Mouse (Mus musculus) mature B cell (primary cell): ENCODE data around the gene Fam120a.

ENCODE experiments used
- in situ Hi-C: fragments of 300-500 bp; cut with MboI; formaldehyde crosslinking; loops from 2 replicates; pipeline ENCODE4 v1.14.3; 2019

Gene Fam120a

GRCm38 (mm10) chr13:48913141-48913540, 54.7 kb downstream of the Fam120a start:
- in situ Hi-C loops = no loop called here

GRCm38 (mm10) chr13:48911426-48911825, 56.4 kb downstream of the Fam120a start:
- in situ Hi-C loops = no loop called here

DNA sequence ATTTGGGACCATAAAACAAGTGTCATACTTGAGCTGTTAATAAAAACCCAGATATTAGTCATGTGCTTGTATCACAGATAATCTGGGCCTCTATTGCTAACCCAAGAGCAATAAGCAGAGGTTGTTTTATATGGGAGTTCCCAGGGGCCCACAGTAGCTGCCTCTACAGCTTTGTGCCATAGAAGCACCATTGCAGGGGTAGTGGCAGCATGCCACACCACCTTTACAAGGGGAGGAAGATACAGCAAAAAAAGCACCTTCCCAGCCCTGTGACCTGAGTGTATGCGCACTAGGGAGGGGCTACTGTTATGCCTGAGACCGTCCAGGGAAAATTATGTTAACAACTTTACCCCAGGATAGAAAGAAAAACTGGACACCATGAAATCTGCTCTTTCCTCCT, 62.4 kb downstream of the Fam120a start:
- in situ Hi-C loops = no loop called here

DNA sequence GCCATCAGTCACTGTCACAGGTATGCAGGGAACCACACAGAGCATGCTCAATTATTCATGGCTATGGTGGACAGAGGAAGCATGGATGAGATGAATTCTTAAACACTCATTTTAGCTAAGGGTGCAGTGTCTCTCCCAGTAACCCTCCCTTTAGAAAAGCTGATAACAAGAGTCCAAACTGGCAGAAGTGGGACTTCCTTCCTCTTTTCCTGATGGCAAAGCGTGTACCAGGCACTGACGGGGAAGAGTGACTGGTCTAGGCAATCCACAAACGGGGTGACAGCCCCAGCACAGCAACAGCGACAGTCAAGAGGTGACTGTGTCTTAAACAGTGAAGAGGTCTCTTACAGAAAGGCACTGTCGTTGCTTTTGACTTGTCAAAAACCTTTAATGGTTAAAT, 72.4 kb downstream of the Fam120a start:
- in situ Hi-C loops = no loop called here

- in situ Hi-C loops = no loop called here
Measured at GRCm38 (mm10) chr13:48890260-48890960, 77.4 kb downstream of the Fam120a start.

GRCm38 (mm10) chr13:48878534-48878933, 89.3 kb downstream of the Fam120a start:
- in situ Hi-C loops = no loop called here

GRCm38 (mm10) chr13:48877805-48878204, 90.0 kb downstream of the Fam120a start:
- in situ Hi-C loops = no loop called here

DNA sequence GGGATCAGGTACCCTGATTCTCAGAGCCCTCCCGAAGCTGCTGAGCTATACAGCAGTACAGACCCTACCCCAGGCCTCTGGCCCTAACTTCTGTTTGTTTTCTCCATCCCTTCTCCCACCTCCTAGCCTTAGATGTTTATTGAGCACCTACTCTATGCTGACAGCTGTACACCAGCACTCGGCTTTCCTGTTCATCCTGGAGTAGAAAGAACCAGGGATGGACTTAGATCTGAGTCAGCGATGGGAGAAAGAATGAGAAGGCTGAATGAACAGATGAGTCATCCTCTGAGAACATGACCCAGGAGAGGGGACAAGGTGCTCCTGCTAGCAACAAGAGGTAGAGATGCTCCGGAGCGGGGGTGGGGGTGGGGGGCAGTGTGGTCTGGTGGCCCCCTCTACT, 95.1 kb downstream of the Fam120a start:
- in situ Hi-C loops = no loop called here

DNA sequence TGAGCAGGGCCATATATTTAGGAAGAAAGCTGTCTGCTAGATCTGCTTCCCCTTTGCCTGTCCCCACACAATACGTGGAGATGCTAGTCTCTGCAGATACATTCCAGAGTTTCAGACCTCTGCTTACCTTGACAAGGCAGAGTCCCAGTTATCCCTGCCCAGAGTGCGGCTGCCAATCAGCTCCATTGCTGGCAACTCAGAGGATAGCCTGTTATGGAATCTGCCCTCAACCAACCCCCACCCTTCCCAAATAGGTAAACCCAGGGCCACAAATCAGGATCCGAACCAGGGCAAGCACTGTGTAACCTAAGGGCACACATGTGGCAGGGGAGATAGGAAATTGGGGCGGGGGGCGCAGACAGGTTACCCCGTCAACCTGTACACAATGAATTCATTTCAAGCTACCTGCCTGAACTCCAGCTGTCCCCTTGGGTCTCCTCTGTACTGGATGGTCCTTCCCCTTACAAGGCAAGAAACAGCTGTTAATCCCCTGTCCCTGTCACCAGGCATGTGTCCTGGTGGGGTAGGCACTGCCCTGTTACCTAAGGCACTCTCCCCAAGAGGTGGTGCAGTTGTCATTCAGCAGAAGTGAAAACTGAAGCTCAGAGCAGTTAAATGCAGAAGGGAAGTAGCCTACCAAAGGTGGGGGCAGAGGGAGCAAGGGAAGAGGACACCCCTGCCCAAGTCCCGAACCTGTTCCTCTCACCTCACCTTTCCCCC, 95.8 kb downstream of the Fam120a start:
- in situ Hi-C loops = no loop called here

- in situ Hi-C loops = no loop called here
Measured at GRCm38 (mm10) chr13:48870771-48871731, 96.8 kb downstream of the Fam120a start, which contains the start of gene Phf2. TSS of gene Phf2 (minus strand) at chr13:48871119.

GRCm38 (mm10) chr13:48869950-48870770, 97.7 kb downstream of the Fam120a start:
- in situ Hi-C loops = no loop called here

DNA sequence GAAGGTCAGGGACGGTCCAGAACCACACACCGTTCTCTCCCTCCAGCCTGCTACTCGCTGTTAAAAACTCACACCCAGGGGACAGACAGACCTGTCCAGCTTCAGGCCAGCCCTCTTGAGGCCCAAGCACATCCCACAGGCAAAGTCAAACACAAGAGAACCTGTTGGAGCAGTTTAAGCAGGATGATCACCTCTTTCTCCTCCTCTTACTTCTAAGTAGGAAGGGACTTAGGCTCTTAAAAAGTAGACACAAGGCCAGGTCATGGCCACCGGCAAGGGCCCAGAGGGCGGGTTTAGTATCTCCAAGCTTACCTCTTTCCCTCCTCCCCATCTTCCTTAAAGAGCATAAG, 98.2 kb downstream of the Fam120a start:
- in situ Hi-C loops = no loop called here

DNA sequence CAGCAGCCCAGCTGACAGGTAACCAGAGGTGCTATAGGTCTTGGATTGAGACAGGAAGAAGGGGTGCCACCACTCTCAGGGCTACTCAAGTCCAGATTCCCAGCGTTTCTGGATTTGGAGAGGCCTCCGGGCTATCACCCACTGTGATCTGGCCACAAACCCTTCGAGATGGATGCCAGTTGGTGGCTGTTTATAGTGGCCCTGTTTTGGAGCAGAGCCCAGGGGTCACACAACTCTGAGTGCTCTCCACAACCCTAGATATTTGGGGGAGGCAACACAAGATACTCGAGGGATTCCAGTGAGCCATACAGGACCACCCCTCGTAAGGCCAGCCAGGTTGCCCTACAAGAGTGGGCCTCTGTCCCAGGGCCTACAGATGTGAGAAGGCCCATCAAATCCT, 98.7 kb downstream of the Fam120a start:
- in situ Hi-C loops = no loop called here

DNA sequence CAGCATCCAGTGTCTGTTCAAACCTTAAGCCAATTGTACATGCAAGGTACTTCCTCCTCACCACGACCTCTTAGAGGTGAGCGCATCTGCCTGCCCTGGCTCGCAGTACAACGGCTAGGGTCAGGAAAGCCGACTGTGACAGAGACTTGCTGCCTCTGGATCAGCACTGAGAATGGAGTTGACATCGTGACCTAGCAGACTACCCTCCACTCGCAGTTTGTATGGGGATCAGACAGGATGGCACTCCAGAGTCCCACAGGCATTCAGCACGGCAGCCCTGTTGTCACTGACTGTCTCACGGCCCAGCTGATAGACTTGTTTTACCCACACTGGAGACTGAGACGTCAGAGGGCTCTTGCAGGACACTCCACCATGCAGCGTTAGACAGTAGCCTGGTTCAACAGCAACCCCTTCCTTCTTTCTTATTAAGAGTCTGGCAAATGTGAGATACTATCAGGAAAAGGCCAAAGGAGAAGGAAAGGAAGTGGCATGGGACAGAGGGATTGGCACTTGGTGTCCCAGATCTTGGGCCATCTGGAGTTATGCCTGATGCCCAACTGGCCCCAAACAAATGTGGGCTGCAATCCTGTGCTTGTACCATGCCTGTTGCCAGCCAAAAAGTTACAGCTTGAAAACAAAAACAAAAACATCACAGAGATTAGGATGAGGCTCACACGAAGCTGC, 103.0 kb downstream of the Fam120a start:
- in situ Hi-C loops = no loop called here

GRCm38 (mm10) chr13:48863556-48863955, 104.3 kb downstream of the Fam120a start:
- in situ Hi-C loops = no loop called here

DNA sequence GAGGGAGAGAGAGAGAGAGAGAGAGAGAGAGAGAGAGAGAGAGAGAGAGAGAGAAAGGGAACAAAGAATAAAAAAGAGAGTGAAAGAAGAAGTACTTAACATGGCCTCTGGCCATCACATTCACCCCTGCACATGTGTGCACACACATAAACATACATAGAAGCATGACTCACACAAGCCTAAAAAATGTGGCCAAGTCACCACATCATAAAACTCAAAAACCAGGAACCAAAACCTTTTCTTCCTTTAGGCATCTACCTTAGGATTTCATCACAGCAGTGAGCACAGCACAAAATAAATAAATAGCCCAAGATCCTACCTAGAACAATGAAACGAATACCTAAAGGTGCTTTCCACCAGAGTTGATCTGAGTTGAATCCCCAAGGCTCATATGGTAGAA, 105.9 kb downstream of the Fam120a start:
- in situ Hi-C loops = no loop called here

DNA sequence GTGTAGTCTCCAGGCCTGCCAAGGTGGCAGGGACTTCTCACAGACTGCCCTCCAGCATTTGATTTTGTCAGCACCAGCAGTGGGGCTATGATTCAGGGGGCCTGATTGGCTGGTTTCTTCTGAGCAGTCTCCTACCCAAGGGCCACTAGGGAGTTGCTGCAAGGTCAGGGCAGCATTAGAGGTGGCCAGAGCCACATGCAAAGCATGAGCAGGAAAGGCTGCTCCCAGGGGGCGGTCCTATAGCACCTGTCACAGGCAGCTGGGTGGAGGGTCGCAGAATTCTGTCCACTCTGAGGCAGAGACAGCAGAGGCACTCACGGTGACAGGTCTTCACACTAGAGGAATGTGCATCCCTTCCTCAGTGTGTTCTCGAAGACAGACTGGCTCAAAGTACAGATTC, 109.0 kb downstream of the Fam120a start:
- in situ Hi-C loops = no loop called here

- in situ Hi-C loops = no loop called here
Measured at GRCm38 (mm10) chr13:48858054-48858453, 109.8 kb downstream of the Fam120a start.

GRCm38 (mm10) chr13:48857246-48857932, 110.4 kb downstream of the Fam120a start:
- in situ Hi-C loops = no loop called here

- in situ Hi-C loops = no loop called here
Measured at GRCm38 (mm10) chr13:48853947-48854346, 113.9 kb downstream of the Fam120a start.
